In genomic region chr19:6260428-6260827, GRCm38 (mm10) we compare ENCODE assay signal across 9 mouse cellular contexts. TPM values are rescaled to one million over a fixed set of nuclear protein-coding genes. Genes with fewer than 3 reads are reported as not detected.
A peak's percentile ranks its signal among the peaks of the same experiment; 100 is the strongest.
DNase-seq lines count a peak whose midpoint lies in the region; ATAC-seq and TF ChIP-seq lines count a peak whose summit lies in the region.
"Had no signal": no experiment of that assay in that cellular context is flagged by ENCODE, and none has a peak within 500 bp of the region (broad histone marks: within the 10 kb centered on the region; RNA-seq: fewer than 3 reads in every experiment).

No protein-coding gene starts in this region.

- H3K9me3 ChIP-seq in hindbrain, embryonic 11.5 days (ENCODE audit: control insufficient read depth, low read length): no peaks in the 10 kb centered on the region
- no peaks in the 10 kb centered on the region for H3K9me3 ChIP-seq in hindbrain, embryonic 13.5 days
- H3K9me3 ChIP-seq in liver, postnatal 0 days (ENCODE audit: low read length): no peaks in the 10 kb centered on the region

- no peak for TF ChIP-seq EP300 in liver, postnatal 0 days (IDR thresholded peaks at IDR 0.05; ENCODE audit: low read depth)

- TF ChIP-seq CTCF in liver, postnatal 0 days (IDR thresholded peaks at IDR 0.05; ENCODE audit: low read depth): peak; percentile 40

- H3K9ac ChIP-seq in hindbrain, embryonic 11.5 days (ENCODE audit: low read depth, low read length): no peak overlapping the region
- H3K9ac ChIP-seq in hindbrain, embryonic 13.5 days: no peak overlapping the region
- no peak overlapping the region for H3K9ac ChIP-seq in liver, postnatal 0 days (replicated peaks)

- peaks cover 7% of the 10 kb centered on the region; the same call in 1 of the 2 replicates for H3K36me3 ChIP-seq in hindbrain, embryonic 11.5 days (ENCODE audit: control insufficient read depth, insufficient read depth, low read length)
- peaks cover 69% of the 10 kb centered on the region for H3K36me3 ChIP-seq in hindbrain, embryonic 13.5 days
- peaks cover 60% of the 10 kb centered on the region for H3K36me3 ChIP-seq in liver, postnatal 0 days (replicated peaks; ENCODE audit: insufficient read depth, low read length)

- no peak overlapping the region for H3K4me3 ChIP-seq in hindbrain, embryonic 11.5 days (ENCODE audit: low read depth, low read length)
- H3K4me3 ChIP-seq in hindbrain, embryonic 13.5 days: no peak overlapping the region
- no peak overlapping the region for H3K4me3 ChIP-seq in liver, postnatal 0 days (ENCODE audit: low read depth, low read length)

- peak; percentile 31 for DNase-seq in hindbrain, embryonic 11.5 days (ENCODE audit: low spot score)
- peak; percentile 59 to 61 for DNase-seq in B cell, adult 2 months
- DNase-seq in brain, adult 2 months (ENCODE audit: low read depth, low spot score): peak; percentile 31
- no peak for DNase-seq in liver, postnatal 0 days
- no peak for DNase-seq in testis, postnatal 10 days (ENCODE audit: low spot score)
- DNase-seq in testis, postnatal 14 days (ENCODE audit: low spot score): no peak
- DNase-seq in gastrocnemius, postnatal 4 days (ENCODE audit: low spot score in 2 of 2): no peak

- H3K4me2 ChIP-seq in hindbrain, embryonic 11.5 days (replicated peaks; ENCODE audit: low read depth, low read length): no peak overlapping the region
- H3K4me2 ChIP-seq in hindbrain, embryonic 13.5 days: no peak overlapping the region
- H3K4me2 ChIP-seq in liver, postnatal 0 days (ENCODE audit: low read depth, low read length): no peak overlapping the region

- no peaks in the 10 kb centered on the region for H3K27me3 ChIP-seq in hindbrain, embryonic 11.5 days (ENCODE audit: control insufficient read depth, insufficient read depth, low read length)
- no peaks in the 10 kb centered on the region for H3K27me3 ChIP-seq in hindbrain, embryonic 13.5 days
- H3K27me3 ChIP-seq in liver, postnatal 0 days (ENCODE audit: insufficient read depth, low read length): no peaks in the 10 kb centered on the region

- H3K4me1 ChIP-seq in hindbrain, embryonic 11.5 days (replicated peaks; ENCODE audit: control insufficient read depth, insufficient read depth, low read length): no peaks in the 10 kb centered on the region
- no peaks in the 10 kb centered on the region for H3K4me1 ChIP-seq in hindbrain, embryonic 13.5 days (replicated peaks)
- H3K4me1 ChIP-seq in liver, postnatal 0 days (ENCODE audit: insufficient read depth): peaks cover 13% of the 10 kb centered on the region

- H3K27ac ChIP-seq in hindbrain, embryonic 11.5 days (ENCODE audit: low read depth, low read length): no peak overlapping the region
- no peak overlapping the region for H3K27ac ChIP-seq in hindbrain, embryonic 13.5 days
- H3K27ac ChIP-seq in liver, postnatal 0 days (ENCODE audit: low read depth): no peak overlapping the region

- WGBS in hindbrain, embryonic 11.5 days: 78% methylated on average over 2 of the region's 2 CpGs
- WGBS in hindbrain, embryonic 13.5 days: 64% methylated on average over 2 of the region's 2 CpGs
- WGBS in liver, postnatal 0 days (ENCODE audit: insufficient replicate concordance): 80% methylated on average over 2 of the region's 2 CpGs

- no peak for ATAC-seq in hindbrain, embryonic 11.5 days (ENCODE audit: low FRiP score)
- no peak for ATAC-seq in hindbrain, embryonic 13.5 days (ENCODE audit: low FRiP score)
- ATAC-seq in liver, postnatal 0 days: no peak

RNA-seq across cellular contexts. Expression of gene Ehd1, which starts 16.1 kb away (rescaled TPM):
- polyA plus RNA-seq in hindbrain, embryonic 11.5 days (2014; fragmentation: Nextera tagmentation; extraction: Ambion mirVana): 62.6 and 67.4 TPM in 2 replicates
- 86.8 and 96.4 TPM in 2 replicates for polyA plus RNA-seq in hindbrain, embryonic 13.5 days (2015; fragmentation: Nextera tagmentation; extraction: Ambion mirVana)
- 36.4 and 36.9 TPM in 2 replicates for polyA plus RNA-seq in liver, postnatal 0 days (2015; fragmentation: Nextera tagmentation; extraction: Ambion mirVana)
- 10 to 100 TPM; 91.3 to 93.9 TPM for total RNA-seq in gastrocnemius, postnatal 4 days (2021)

RNA-seq across cellular contexts. Expression of gene Atg2a, which starts 19.0 kb away (rescaled TPM):
- polyA plus RNA-seq in hindbrain, embryonic 11.5 days (2014; fragmentation: Nextera tagmentation; extraction: Ambion mirVana): 7.0 and 8.1 TPM in 2 replicates
- polyA plus RNA-seq in hindbrain, embryonic 13.5 days (2015; fragmentation: Nextera tagmentation; extraction: Ambion mirVana): 11.6 and 11.7 TPM in 2 replicates
- polyA plus RNA-seq in liver, postnatal 0 days (2015; fragmentation: Nextera tagmentation; extraction: Ambion mirVana): 3.4 and 3.8 TPM in 2 replicates
- 10 to 100 TPM; 15.5 to 16.7 TPM for total RNA-seq in gastrocnemius, postnatal 4 days (2021)

RNA-seq across cellular contexts. Expression of gene Ppp2r5b, which starts 24.8 kb away (rescaled TPM):
- 42.1 and 46.8 TPM in 2 replicates for polyA plus RNA-seq in hindbrain, embryonic 11.5 days (2014; fragmentation: Nextera tagmentation; extraction: Ambion mirVana)
- polyA plus RNA-seq in hindbrain, embryonic 13.5 days (2015; fragmentation: Nextera tagmentation; extraction: Ambion mirVana): 93.8 and 98.3 TPM in 2 replicates
- 3.2 and 3.8 TPM in 2 replicates for polyA plus RNA-seq in liver, postnatal 0 days (2015; fragmentation: Nextera tagmentation; extraction: Ambion mirVana)
- total RNA-seq in gastrocnemius, postnatal 4 days (2021): 10 to 100 TPM; 26.2 to 26.4 TPM

RNA-seq across cellular contexts. Expression of gene Gpha2, which starts 34.2 kb away (rescaled TPM):
- 0.71 and 0.98 TPM in 2 replicates for polyA plus RNA-seq in hindbrain, embryonic 11.5 days (2014; fragmentation: Nextera tagmentation; extraction: Ambion mirVana)
- polyA plus RNA-seq in hindbrain, embryonic 13.5 days (2015; fragmentation: Nextera tagmentation; extraction: Ambion mirVana): 0.27 TPM in 1 of 2 replicates, not detected in the other
- polyA plus RNA-seq in liver, postnatal 0 days (2015; fragmentation: Nextera tagmentation; extraction: Ambion mirVana): not detected in 2 replicates
- not detected for total RNA-seq in gastrocnemius, postnatal 4 days (2021)
- polyA plus RNA-seq: forebrain, embryonic 11.5 days had no signal

RNA-seq across cellular contexts. Expression of gene Cdc42bpg, which starts 45.8 kb away (rescaled TPM):
- polyA plus RNA-seq in hindbrain, embryonic 11.5 days (2014; fragmentation: Nextera tagmentation; extraction: Ambion mirVana): 0.50 and 0.82 TPM in 2 replicates
- polyA plus RNA-seq in hindbrain, embryonic 13.5 days (2015; fragmentation: Nextera tagmentation; extraction: Ambion mirVana): 0.42 and 0.48 TPM in 2 replicates
- polyA plus RNA-seq in liver, postnatal 0 days (2015; fragmentation: Nextera tagmentation; extraction: Ambion mirVana): 0.27 and 0.35 TPM in 2 replicates
- total RNA-seq in gastrocnemius, postnatal 4 days (2021): 1 to 10 TPM; 6.9 to 7.7 TPM

Comparison
In these comparisons a context has a peak if more than half of its experiments do, and no peak if none do; other contexts are left out.
1. DNase-seq: peak in hindbrain, embryonic 11.5 days (single experiment), B cell, adult 2 months (2 of 2) and brain, adult 2 months (single experiment); none in liver, postnatal 0 days (single experiment), testis, postnatal 10 days (single experiment), testis, postnatal 14 days (single experiment) and gastrocnemius, postnatal 4 days (0 of 2).